Mouse (Mus musculus): ENCODE measurements around the gene Psmd13. TPM values are rescaled to one million over a fixed set of nuclear protein-coding genes. Genes with fewer than 3 reads are reported as not detected.
A peak's percentile ranks its signal among the peaks of the same experiment; 100 is the strongest.

Psmd13 gene
- 242 and 246 TPM in 2 replicates for polyA plus RNA-seq (2015; fragmentation: Nextera tagmentation; extraction: Ambion mirVana)

GRCm38 (mm10) chr7:140881696-140882468 is at the start of gene Psmd13, which contains the start of gene Sirt3:
Gene Psmd13, plus strand, starts transcription at chr7:140881968.
Gene Sirt3, minus strand, starts transcription at chr7:140882309.
- Histone ChIP-seq H3K4me1 (ENCODE audit: insufficient read depth, low read length) (peaks cover 17% of the 10 kb centered on the region), H3K27ac (ENCODE audit: low read length) (peak within 1 kb of the TSS; percentile 94), H3K4me2 (replicated peaks; ENCODE audit: low read depth, low read length) (peak within 1 kb of the TSS; percentile 74), H3K36me3 (ENCODE audit: insufficient read depth, low read length) (peaks cover 8% of the 10 kb centered on the region; the same call in 1 of the 2 replicates), H3K4me3 (ENCODE audit: low read length) (peak within 1 kb of the TSS; percentile 84), H3K9ac (replicated peaks; ENCODE audit: low read length) (peak within 1 kb of the TSS; percentile 85), H3K9me3 (ENCODE audit: low read length) (no peaks in the 10 kb centered on the region), H3K27me3 (ENCODE audit: insufficient read depth, low read length) (no peaks in the 10 kb centered on the region)
- ATAC-seq (ENCODE audit: low FRiP score, low TSS enrichment): peak; percentile 96
- under 1% methylated on average over 56 of the region's 59 CpGs for WGBS

GRCm38 (mm10) chr7:140833341-140833740 is 48.4 kb upstream of the Psmd13 start:
- no peak for ATAC-seq (ENCODE audit: low FRiP score, low TSS enrichment)
- no peak overlapping the region for H3K9ac ChIP-seq (replicated peaks; ENCODE audit: low read length)
- WGBS: 81% methylated on average over 4 of the region's 4 CpGs

GRCm38 (mm10) chr7:140834968-140835757 is 46.6 kb upstream of the Psmd13 start, which contains the start of gene Urah:
Gene Urah, plus strand, starts transcription at chr7:140835018.
- 46% methylated on average over 20 of the region's 20 CpGs for WGBS
- no peaks in the 10 kb centered on the region for H3K9me3 ChIP-seq (ENCODE audit: low read length)
- ATAC-seq (ENCODE audit: low FRiP score, low TSS enrichment): no peak; the same call in 1 of the 2 replicates
- no peak within 1 kb of the TSS for H3K9ac ChIP-seq (replicated peaks; ENCODE audit: low read length)
- no peaks in the 10 kb centered on the region for H3K4me1 ChIP-seq (ENCODE audit: insufficient read depth, low read length)
- H3K27me3 ChIP-seq (ENCODE audit: insufficient read depth, low read length): no peaks in the 10 kb centered on the region
- no peak within 1 kb of the TSS for H3K27ac ChIP-seq (ENCODE audit: low read length)
- no peak within 1 kb of the TSS for H3K4me3 ChIP-seq (ENCODE audit: low read length)
- H3K4me2 ChIP-seq (replicated peaks; ENCODE audit: low read depth, low read length): no peak within 1 kb of the TSS
- H3K36me3 ChIP-seq (ENCODE audit: insufficient read depth, low read length): no peaks in the 10 kb centered on the region

More at GRCm38 (mm10) chr7:140833341-140833740, 48.4 kb upstream of the Psmd13 start:
- H3K9me3 ChIP-seq (ENCODE audit: low read length): no peaks in the 10 kb centered on the region
- H3K27ac ChIP-seq (ENCODE audit: low read length): no peak overlapping the region
- H3K27me3 ChIP-seq (ENCODE audit: insufficient read depth, low read length): no peaks in the 10 kb centered on the region
- H3K4me2 ChIP-seq (replicated peaks; ENCODE audit: low read depth, low read length): no peak overlapping the region
- H3K4me3 ChIP-seq (ENCODE audit: low read length): no peak overlapping the region
- H3K4me1 ChIP-seq (ENCODE audit: insufficient read depth, low read length): no peaks in the 10 kb centered on the region
- no peaks in the 10 kb centered on the region for H3K36me3 ChIP-seq (ENCODE audit: insufficient read depth, low read length)

GRCm38 (mm10) chr7:140835758-140836087 is 46.0 kb upstream of the Psmd13 start:
- 0 out of 2 replicates have a peak, but pooled peaks cover 3% of the 10 kb centered on the region for H3K27me3 ChIP-seq (ENCODE audit: insufficient read depth, low read length)
- no peak for ATAC-seq (ENCODE audit: low FRiP score, low TSS enrichment)
- H3K4me3 ChIP-seq (ENCODE audit: low read length): no peak overlapping the region
- H3K36me3 ChIP-seq (ENCODE audit: insufficient read depth, low read length): no peaks in the 10 kb centered on the region
- 83% methylated on average over 2 of the region's 2 CpGs for WGBS
- no peak overlapping the region for H3K27ac ChIP-seq (ENCODE audit: low read length)
- H3K4me2 ChIP-seq (replicated peaks; ENCODE audit: low read depth, low read length): no peak overlapping the region
- no peaks in the 10 kb centered on the region for H3K9me3 ChIP-seq (ENCODE audit: low read length)
- no peak overlapping the region for H3K9ac ChIP-seq (replicated peaks; ENCODE audit: low read length)
- no peaks in the 10 kb centered on the region for H3K4me1 ChIP-seq (ENCODE audit: insufficient read depth, low read length)

- Histone ChIP-seq H3K4me2 (replicated peaks; ENCODE audit: low read depth, low read length) (no peak overlapping the region), H3K36me3 (ENCODE audit: insufficient read depth, low read length) (no peaks in the 10 kb centered on the region), H3K27ac (ENCODE audit: low read length) (no peak overlapping the region), H3K9ac (replicated peaks; ENCODE audit: low read length) (no peak overlapping the region), H3K4me1 (ENCODE audit: insufficient read depth, low read length) (no peaks in the 10 kb centered on the region), H3K27me3 (ENCODE audit: insufficient read depth, low read length) (peaks cover 6% of the 10 kb centered on the region; the same call in 1 of the 2 replicates), H3K9me3 (ENCODE audit: low read length) (no peaks in the 10 kb centered on the region), H3K4me3 (ENCODE audit: low read length) (no peak overlapping the region)
- no peak for ATAC-seq (ENCODE audit: low FRiP score, low TSS enrichment)
- 80% methylated on average over 9 of the region's 9 CpGs for WGBS
Observed at GRCm38 (mm10) chr7:140836243-140837115, 45.3 kb upstream of the Psmd13 start.

- Histone ChIP-seq H3K27ac (ENCODE audit: low read length) (no peak overlapping the region), H3K9ac (replicated peaks; ENCODE audit: low read length) (no peak overlapping the region), H3K9me3 (ENCODE audit: low read length) (no peaks in the 10 kb centered on the region), H3K4me3 (ENCODE audit: low read length) (no peak overlapping the region), H3K4me2 (replicated peaks; ENCODE audit: low read depth, low read length) (no peak overlapping the region), H3K4me1 (ENCODE audit: insufficient read depth, low read length) (no peaks in the 10 kb centered on the region), H3K27me3 (ENCODE audit: insufficient read depth, low read length) (peaks cover 10% of the 10 kb centered on the region; the same call in 1 of the 2 replicates), H3K36me3 (ENCODE audit: insufficient read depth, low read length) (no peaks in the 10 kb centered on the region)
- 45% methylated on average over 5 of the region's 5 CpGs for WGBS
- no peak for ATAC-seq (ENCODE audit: low FRiP score, low TSS enrichment)
Observed at GRCm38 (mm10) chr7:140839556-140839955, 42.2 kb upstream of the Psmd13 start.

- ATAC-seq (ENCODE audit: low FRiP score, low TSS enrichment): no peak
Observed at GRCm38 (mm10) chr7:140840750-140841735, 40.7 kb upstream of the Psmd13 start.

GRCm38 (mm10) chr7:140843806-140844205 is 38.0 kb upstream of the Psmd13 start:
- no peak overlapping the region for H3K27ac ChIP-seq (ENCODE audit: low read length)
- no peak overlapping the region for H3K4me2 ChIP-seq (replicated peaks; ENCODE audit: low read depth, low read length)
- 77% methylated on average over 7 of the region's 7 CpGs for WGBS
- H3K36me3 ChIP-seq (ENCODE audit: insufficient read depth, low read length): no peaks in the 10 kb centered on the region
- H3K27me3 ChIP-seq (ENCODE audit: insufficient read depth, low read length): peaks cover 10% of the 10 kb centered on the region; the same call in 1 of the 2 replicates
- H3K9ac ChIP-seq (replicated peaks; ENCODE audit: low read length): no peak overlapping the region
- no peak overlapping the region for H3K4me3 ChIP-seq (ENCODE audit: low read length)
- H3K4me1 ChIP-seq (ENCODE audit: insufficient read depth, low read length): 0 out of 2 replicates have a peak, but pooled peaks cover 2% of the 10 kb centered on the region
- ATAC-seq (ENCODE audit: low FRiP score, low TSS enrichment): no peak
- H3K9me3 ChIP-seq (ENCODE audit: low read length): no peaks in the 10 kb centered on the region

More at GRCm38 (mm10) chr7:140840750-140841735, 40.7 kb upstream of the Psmd13 start:
- Histone ChIP-seq H3K27me3 (ENCODE audit: insufficient read depth, low read length) (peaks cover 10% of the 10 kb centered on the region; the same call in 1 of the 2 replicates), H3K36me3 (ENCODE audit: insufficient read depth, low read length) (no peaks in the 10 kb centered on the region), H3K4me3 (ENCODE audit: low read length) (no peak overlapping the region), H3K9ac (replicated peaks; ENCODE audit: low read length) (no peak overlapping the region), H3K4me1 (ENCODE audit: insufficient read depth, low read length) (0 out of 2 replicates have a peak, but pooled peaks cover 2% of the 10 kb centered on the region), H3K4me2 (replicated peaks; ENCODE audit: low read depth, low read length) (no peak overlapping the region), H3K9me3 (ENCODE audit: low read length) (no peaks in the 10 kb centered on the region), H3K27ac (ENCODE audit: low read length) (no peak overlapping the region)
- 39% methylated on average over 19 of the region's 19 CpGs for WGBS
